Mouse (Mus musculus): ENCODE measurements around the gene Trim69.

Trim69 gene

GRCm38 (mm10) chr2:122160680-122161079 lies at the start of gene Trim69:
Trim69 (plus strand) TSS chr2:122160700.
- peak; percentile 74 for DNase-seq

- DNase-seq, result peak; percentile 27
Observed at GRCm38 (mm10) chr2:122116888-122117287, 43.6 kb upstream of the Trim69 start.

- DNase-seq, result peak; percentile 97
Observed at GRCm38 (mm10) chr2:122117961-122118958, 42.2 kb upstream of the Trim69 start, which contains the start of gene Spg11. Spg11 (minus strand) TSS chr2:122118386.

GRCm38 (mm10) chr2:122125680-122126572 lies 34.6 kb upstream of the Trim69 start:
- DNase-seq, result no peak

- DNase-seq, result no peak
Observed at GRCm38 (mm10) chr2:122126765-122127347, 33.6 kb upstream of the Trim69 start.

- no peak for DNase-seq
Observed at GRCm38 (mm10) chr2:122127635-122128034, 32.9 kb upstream of the Trim69 start.

GRCm38 (mm10) chr2:122132078-122132477 lies 28.4 kb upstream of the Trim69 start:
- DNase-seq, result no peak

GRCm38 (mm10) chr2:122132618-122133017 lies 27.9 kb upstream of the Trim69 start:
- DNase-seq, result no peak

GRCm38 (mm10) chr2:122137839-122138465 lies 22.5 kb upstream of the Trim69 start:
- no peak for DNase-seq

- no peak for DNase-seq
Observed at GRCm38 (mm10) chr2:122140815-122141214, 19.7 kb upstream of the Trim69 start.

- no peak for DNase-seq
Observed at GRCm38 (mm10) chr2:122141332-122141967, 19.1 kb upstream of the Trim69 start.

- no peak for DNase-seq
Observed at GRCm38 (mm10) chr2:122143111-122143510, 17.4 kb upstream of the Trim69 start.

- DNase-seq, result no peak
Observed at GRCm38 (mm10) chr2:122145756-122146155, 14.7 kb upstream of the Trim69 start.

GRCm38 (mm10) chr2:122146687-122147086 lies 13.8 kb upstream of the Trim69 start:
- peak; percentile 21 for DNase-seq

GRCm38 (mm10) chr2:122147508-122148241 lies 12.8 kb upstream of the Trim69 start, which contains the start of gene B2m:
B2m (plus strand) TSS chr2:122147686.
- peak; percentile 92 for DNase-seq

- peak; percentile 22 for DNase-seq
Observed at GRCm38 (mm10) chr2:122148242-122148917, 12.1 kb upstream of the Trim69 start.

- DNase-seq, result no peak
Observed at GRCm38 (mm10) chr2:122149316-122149715, 11.2 kb upstream of the Trim69 start.

- DNase-seq, result no peak
Observed at GRCm38 (mm10) chr2:122149716-122150115, 10.8 kb upstream of the Trim69 start.

- no peak for DNase-seq
Observed at GRCm38 (mm10) chr2:122151221-122151620, 9.3 kb upstream of the Trim69 start.

GRCm38 (mm10) chr2:122152850-122153249 lies 7.7 kb upstream of the Trim69 start:
- no peak for DNase-seq

All from cerebellum, adult 9-10 months (tissue).